Mouse (Mus musculus) R1 (cell line): ENCODE data around the gene Styxl1.

Experiments
- DNase-seq: peaks from one replicate; pipeline ENCODE4 v3.0.0-alpha.2; 2018; ENCODE audit warnings: low read depth, low spot score

Styxl1 gene

GRCm38 (mm10) chr5:135777796-135778470 lies at the start of gene Styxl1:
Gene Styxl1 (minus strand): TSS chr5:135778385.
- DNase-seq: peak; percentile 83

GRCm38 (mm10) chr5:135826225-135826624 lies 48.0 kb upstream of the Styxl1 start:
- no peak for DNase-seq

- no peak for DNase-seq
These were observed 46.3 kb upstream of the Styxl1 start for GRCm38 (mm10) chr5:135824517-135824916.

- no peak for DNase-seq
These were observed 44.2 kb upstream of the Styxl1 start for GRCm38 (mm10) chr5:135822316-135822944.

GRCm38 (mm10) chr5:135818491-135818890 lies 40.3 kb upstream of the Styxl1 start:
- no peak for DNase-seq

- no peak for DNase-seq
These were observed 34.8 kb upstream of the Styxl1 start for GRCm38 (mm10) chr5:135812991-135813390.

GRCm38 (mm10) chr5:135807263-135807637 lies 29.1 kb upstream of the Styxl1 start:
- no peak for DNase-seq

GRCm38 (mm10) chr5:135806555-135807262 lies 28.5 kb upstream of the Styxl1 start, which contains the start of gene Srrm3:
Gene Srrm3 (plus strand): TSS chr5:135806890.
- DNase-seq: peak; percentile 97

- DNase-seq: no peak
These were observed 26.6 kb upstream of the Styxl1 start for GRCm38 (mm10) chr5:135804735-135805134.

GRCm38 (mm10) chr5:135803676-135804075 lies 25.5 kb upstream of the Styxl1 start:
- DNase-seq: peak; percentile 86

- peak; percentile 91 for DNase-seq
These were observed 24.9 kb upstream of the Styxl1 start for GRCm38 (mm10) chr5:135803135-135803534.

GRCm38 (mm10) chr5:135802641-135803040 lies 24.5 kb upstream of the Styxl1 start:
- no peak for DNase-seq

GRCm38 (mm10) chr5:135800927-135801326 lies 22.7 kb upstream of the Styxl1 start:
- DNase-seq: peak; percentile 81

GRCm38 (mm10) chr5:135799746-135800145 lies 21.6 kb upstream of the Styxl1 start:
- peak; percentile 64 for DNase-seq

- DNase-seq: no peak
These were observed 16.6 kb upstream of the Styxl1 start for GRCm38 (mm10) chr5:135794859-135795181.

- DNase-seq: peak; percentile 92
These were observed 16.0 kb upstream of the Styxl1 start for GRCm38 (mm10) chr5:135793996-135794858.

- no peak for DNase-seq
These were observed 4.7 kb upstream of the Styxl1 start for GRCm38 (mm10) chr5:135782901-135783300.

- DNase-seq: no peak
These were observed 2.1 kb upstream of the Styxl1 start for GRCm38 (mm10) chr5:135780331-135780730.

- DNase-seq: peak; percentile 100
These were observed 573 bp upstream of the Styxl1 start, which contains the start of gene Mdh2 for GRCm38 (mm10) chr5:135778471-135779445. Gene Mdh2 (plus strand): TSS chr5:135778480.

GRCm38 (mm10) chr5:135776546-135776945 lies 1.6 kb downstream of the Styxl1 start:
- DNase-seq: no peak
